Mouse (Mus musculus) left cerebral cortex, adult 18-20 months (tissue): ENCODE data around the gene Traf1. TPM values are rescaled to one million over a fixed set of nuclear protein-coding genes. Genes with fewer than 3 reads are reported as not detected.

Source experiments
- DNase-seq, 2 experiments: peaks; one replicate each; pipeline ENCODE4 v3.0.0; 2021 to 2022; ENCODE audit warnings: low spot score in 2 of 2, mixed read lengths in 1 of 2
- total RNA-seq, 2 experiments: library from RNA; stranded (reverse); gene quantifications; 2 replicates each; pipeline ENCODE4 v1.2.3; 2021

The Traf1 gene
- total RNA-seq, 2 experiments from 2014 or later = 1.5 to 3.1 TPM

- no peak for DNase-seq
Measured at GRCm38 (mm10) chr2:34903652-34904405, 57.7 kb downstream of the Traf1 start.

GRCm38 (mm10) chr2:34903191-34903590 is 58.4 kb downstream of the Traf1 start:
- DNase-seq = no peak

- no peak for DNase-seq
Measured at GRCm38 (mm10) chr2:34902731-34903130, 58.8 kb downstream of the Traf1 start.

GRCm38 (mm10) chr2:34901726-34902125 is 59.8 kb downstream of the Traf1 start:
- no peak for DNase-seq

- no peak for DNase-seq
Measured at GRCm38 (mm10) chr2:34900412-34900811, 61.2 kb downstream of the Traf1 start.

- no peak for DNase-seq
Measured at GRCm38 (mm10) chr2:34899682-34900081, 61.9 kb downstream of the Traf1 start.

GRCm38 (mm10) chr2:34897820-34898219 is 63.8 kb downstream of the Traf1 start:
- no peak for DNase-seq

- DNase-seq = no peak
Measured at GRCm38 (mm10) chr2:34896821-34897460, 64.6 kb downstream of the Traf1 start.

GRCm38 (mm10) chr2:34895503-34896113 is 66.0 kb downstream of the Traf1 start:
- no peak for DNase-seq

GRCm38 (mm10) chr2:34893950-34894349 is 67.6 kb downstream of the Traf1 start:
- DNase-seq = no peak

Other genes starting within 250 kb of the Traf1 start
- gene Gapvd1, start 206.5 kb downstream of the Traf1 start, total RNA-seq = 100 to 1,000 TPM; 102 to 107 TPM
- gene Hspa5, start 189.8 kb downstream of the Traf1 start, total RNA-seq = 100 to 1,000 TPM; 342 to 419 TPM
- 10 to 100 TPM; 32.7 to 36.6 TPM for gene Rabepk, start 161.9 kb downstream of the Traf1 start, total RNA-seq
- gene Fbxw2, start 135.5 kb downstream of the Traf1 start, total RNA-seq = 10 to 100 TPM; 89.3 to 94.3 TPM
- gene Gm34653, start 128.8 kb downstream of the Traf1 start, total RNA-seq = under 1 TPM in 1 of 2 experiments, not detected in 1; 0.21 TPM
- under 1 TPM; 0.23 to 0.53 TPM for gene Cutal, start 87.4 kb downstream of the Traf1 start, total RNA-seq
- gene Psmd5, start 86.8 kb downstream of the Traf1 start, total RNA-seq = 10 to 100 TPM; 38.1 to 41.5 TPM
- 1 to 10 TPM in 1 of 2 experiments, under 1 TPM in 1; 0.87 to 1.3 TPM for gene Phf19, start 47.7 kb downstream of the Traf1 start, total RNA-seq
- gene Hc, start 99.7 kb upstream of the Traf1 start, total RNA-seq = under 1 TPM in 1 of 2 experiments, not detected in 1; 0.21 TPM
- gene AI182371, start 139.8 kb upstream of the Traf1 start, total RNA-seq = under 1 TPM in 1 of 2 experiments, not detected in 1; 0.63 TPM
- 1 to 10 TPM; 6.8 to 8.2 TPM for gene Cntrl, start 147.7 kb upstream of the Traf1 start, total RNA-seq
- gene Rab14, start 239.3 kb upstream of the Traf1 start, total RNA-seq = 100 to 1,000 TPM; 235 to 239 TPM